Mouse (Mus musculus): ENCODE data around the gene Lsg1. TPM values are rescaled to one million over a fixed set of nuclear protein-coding genes. Genes with fewer than 3 reads are reported as not detected.

The Lsg1 gene
- polyA plus RNA-seq, 1 experiment from 2014 or later: 56.2 TPM

GRCm38 (mm10) chr16:30570173-30570572 lies 17.2 kb downstream of the Lsg1 start:
- 94% methylated on average over 4 of the region's 4 CpGs for WGBS
- peaks cover 85% of the 10 kb centered on the region for H3K36me3 ChIP-seq

GRCm38 (mm10) chr16:30565631-30566030 lies 21.8 kb downstream of the Lsg1 start:
- H3K4me1 ChIP-seq: no peaks in the 10 kb centered on the region
- H3K36me3 ChIP-seq: peaks cover 87% of the 10 kb centered on the region
- H3K4me3 ChIP-seq: no peak overlapping the region
- H3K9ac ChIP-seq (replicated peaks): no peak overlapping the region
- WGBS: 94% methylated on average over 6 of the region's 6 CpGs
- H3K9me3 ChIP-seq: no peaks in the 10 kb centered on the region
- no peaks in the 10 kb centered on the region for H3K27me3 ChIP-seq
- no peak overlapping the region for H3K27ac ChIP-seq (replicated peaks)
- no peak overlapping the region for H3K4me2 ChIP-seq (replicated peaks)
- no peak for ATAC-seq (replicated peaks)

More at GRCm38 (mm10) chr16:30570173-30570572, 17.2 kb downstream of the Lsg1 start:
- Histone ChIP-seq H3K27me3 (no peaks in the 10 kb centered on the region), H3K27ac (replicated peaks) (no peak overlapping the region), H3K9ac (replicated peaks) (no peak overlapping the region), H3K4me2 (replicated peaks) (no peak overlapping the region), H3K9me3 (no peaks in the 10 kb centered on the region), H3K4me1 (no peaks in the 10 kb centered on the region), H3K4me3 (no peak overlapping the region)
- no peak for ATAC-seq (replicated peaks)

- ATAC-seq (replicated peaks): no peak
- Histone ChIP-seq H3K36me3 (peaks cover 78% of the 10 kb centered on the region), H3K4me1 (no peaks in the 10 kb centered on the region), H3K27me3 (no peaks in the 10 kb centered on the region), H3K9me3 (peaks cover 8% of the 10 kb centered on the region; the same call in 1 of the 2 replicates), H3K9ac (replicated peaks) (no peak overlapping the region), H3K27ac (replicated peaks) (no peak overlapping the region), H3K4me2 (replicated peaks) (no peak overlapping the region), H3K4me3 (no peak overlapping the region)
- 89% methylated on average over 4 of the region's 4 CpGs for WGBS
Observed at GRCm38 (mm10) chr16:30560601-30561000, 26.8 kb downstream of the Lsg1 start.

- no peak for ATAC-seq (replicated peaks)
- H3K27me3 ChIP-seq: no peaks in the 10 kb centered on the region
- H3K9me3 ChIP-seq: peaks cover 17% of the 10 kb centered on the region
- no peak overlapping the region for H3K27ac ChIP-seq (replicated peaks)
- WGBS: 96% methylated on average over 5 of the region's 5 CpGs
- no peak overlapping the region for H3K4me2 ChIP-seq (replicated peaks)
- no peak overlapping the region for H3K9ac ChIP-seq (replicated peaks)
- H3K4me3 ChIP-seq: no peak overlapping the region
- peaks cover 68% of the 10 kb centered on the region for H3K36me3 ChIP-seq
- H3K4me1 ChIP-seq: no peaks in the 10 kb centered on the region
Observed at GRCm38 (mm10) chr16:30559312-30559992, 27.9 kb downstream of the Lsg1 start.

GRCm38 (mm10) chr16:30554109-30554508 lies 33.3 kb downstream of the Lsg1 start:
- Histone ChIP-seq H3K4me3 (no peak overlapping the region), H3K27ac (replicated peaks) (no peak overlapping the region), H3K9ac (replicated peaks) (no peak overlapping the region), H3K9me3 (peaks cover 17% of the 10 kb centered on the region), H3K27me3 (no peaks in the 10 kb centered on the region), H3K36me3 (peaks cover 18% of the 10 kb centered on the region), H3K4me2 (replicated peaks) (no peak overlapping the region), H3K4me1 (peaks cover 21% of the 10 kb centered on the region)
- no peak for ATAC-seq (replicated peaks)
- 97% methylated on average over 8 of the region's 8 CpGs for WGBS

GRCm38 (mm10) chr16:30552621-30553338 lies 34.6 kb downstream of the Lsg1 start:
- peak; percentile 45 for ATAC-seq (replicated peaks)
- H3K4me1 ChIP-seq: peaks cover 32% of the 10 kb centered on the region
- peaks cover 12% of the 10 kb centered on the region; the same call in 1 of the 2 replicates for H3K36me3 ChIP-seq
- no peak overlapping the region for H3K4me2 ChIP-seq (replicated peaks)
- no peaks in the 10 kb centered on the region for H3K27me3 ChIP-seq
- H3K4me3 ChIP-seq: no peak overlapping the region
- 11% methylated on average over 11 of the region's 11 CpGs for WGBS
- H3K9ac ChIP-seq (replicated peaks): no peak overlapping the region
- H3K27ac ChIP-seq (replicated peaks): peak overlapping the region; percentile 57
- peaks cover 17% of the 10 kb centered on the region for H3K9me3 ChIP-seq

- Histone ChIP-seq H3K4me1 (peaks cover 34% of the 10 kb centered on the region), H3K4me3 (peak within 1 kb of the TSS; percentile 86), H3K4me2 (replicated peaks) (peak within 1 kb of the TSS; percentile 74), H3K9me3 (peaks cover 10% of the 10 kb centered on the region; the same call in 1 of the 2 replicates), H3K36me3 (peaks cover 14% of the 10 kb centered on the region), H3K27me3 (no peaks in the 10 kb centered on the region), H3K27ac (replicated peaks) (peak within 1 kb of the TSS; percentile 86), H3K9ac (replicated peaks) (peak within 1 kb of the TSS; percentile 97)
- 5% methylated on average over 14 of the region's 14 CpGs for WGBS
- peak; percentile 70 for ATAC-seq (replicated peaks)
Observed at GRCm38 (mm10) chr16:30550748-30551192, 36.6 kb downstream of the Lsg1 start, which contains the start of gene Tmem44. Gene Tmem44, minus strand, starts transcription at chr16:30550842.

GRCm38 (mm10) chr16:30549966-30550747 lies 37.2 kb downstream of the Lsg1 start:
- Histone ChIP-seq H3K9me3 (peaks cover 5% of the 10 kb centered on the region; the same call in 1 of the 2 replicates), H3K4me3 (peak overlapping the region; percentile 86), H3K9ac (replicated peaks) (peak overlapping the region; percentile 97), H3K27ac (replicated peaks) (peak overlapping the region; percentile 86), H3K4me2 (replicated peaks) (peak overlapping the region; percentile 74), H3K36me3 (peaks cover 20% of the 10 kb centered on the region), H3K27me3 (no peaks in the 10 kb centered on the region), H3K4me1 (peaks cover 34% of the 10 kb centered on the region)
- WGBS: under 1% methylated on average over 56 of the region's 63 CpGs
- ATAC-seq (replicated peaks): peak; percentile 92

GRCm38 (mm10) chr16:30549516-30549915 lies 37.9 kb downstream of the Lsg1 start:
- Histone ChIP-seq H3K27ac (replicated peaks) (no peak overlapping the region), H3K9me3 (no peaks in the 10 kb centered on the region), H3K36me3 (peaks cover 26% of the 10 kb centered on the region), H3K4me3 (peak overlapping the region; percentile 86), H3K4me2 (replicated peaks) (peak overlapping the region; percentile 74), H3K27me3 (no peaks in the 10 kb centered on the region), H3K9ac (replicated peaks) (peak overlapping the region; percentile 97), H3K4me1 (peaks cover 34% of the 10 kb centered on the region)
- peak; percentile 11; the same call in 1 of the 2 replicates for ATAC-seq (replicated peaks)
- WGBS: 80% methylated on average over 7 of the region's 7 CpGs

GRCm38 (mm10) chr16:30548291-30548690 lies 39.1 kb downstream of the Lsg1 start:
- ATAC-seq (replicated peaks): no peak
- WGBS: 80% methylated on average over 5 of the region's 5 CpGs
- H3K4me2 ChIP-seq (replicated peaks): peak overlapping the region; percentile 74

GRCm38 (mm10) chr16:30544693-30545092 lies 42.7 kb downstream of the Lsg1 start:
- Histone ChIP-seq H3K27ac (replicated peaks) (no peak overlapping the region), H3K9me3 (no peaks in the 10 kb centered on the region), H3K27me3 (no peaks in the 10 kb centered on the region), H3K4me3 (no peak overlapping the region), H3K4me1 (peaks cover 19% of the 10 kb centered on the region), H3K9ac (replicated peaks) (no peak overlapping the region), H3K36me3 (peaks cover 41% of the 10 kb centered on the region), H3K4me2 (replicated peaks) (no peak overlapping the region)
- WGBS: 94% methylated on average over 4 of the region's 4 CpGs
- no peak for ATAC-seq (replicated peaks)

More at GRCm38 (mm10) chr16:30548291-30548690, 39.1 kb downstream of the Lsg1 start:
- peak overlapping the region; percentile 97; the same call in 1 of the 2 replicates for H3K9ac ChIP-seq (replicated peaks)
- H3K27me3 ChIP-seq: no peaks in the 10 kb centered on the region
- peaks cover 34% of the 10 kb centered on the region for H3K4me1 ChIP-seq
- H3K9me3 ChIP-seq: no peaks in the 10 kb centered on the region
- H3K4me3 ChIP-seq: peak overlapping the region; percentile 86
- H3K36me3 ChIP-seq: peaks cover 31% of the 10 kb centered on the region
- H3K27ac ChIP-seq (replicated peaks): no peak overlapping the region

Measured in forebrain, embryonic 15.5 days (tissue).